Mouse (Mus musculus) liver, embryonic 14.5 days (tissue): ENCODE results near the gene Adgrg5.

Experiments used
- CTCF ChIP-seq: IDR thresholded peaks from 2 replicates; pipeline ENCODE4 v1.5.1; 2016; ENCODE audit warnings: antibody characterized with exemption, low read depth, control low read depth
- EP300 ChIP-seq: IDR thresholded peaks from 2 replicates; pipeline ENCODE4 v1.6.1; 2016; ENCODE audit warnings: antibody characterized with exemption, low read depth

DNA sequence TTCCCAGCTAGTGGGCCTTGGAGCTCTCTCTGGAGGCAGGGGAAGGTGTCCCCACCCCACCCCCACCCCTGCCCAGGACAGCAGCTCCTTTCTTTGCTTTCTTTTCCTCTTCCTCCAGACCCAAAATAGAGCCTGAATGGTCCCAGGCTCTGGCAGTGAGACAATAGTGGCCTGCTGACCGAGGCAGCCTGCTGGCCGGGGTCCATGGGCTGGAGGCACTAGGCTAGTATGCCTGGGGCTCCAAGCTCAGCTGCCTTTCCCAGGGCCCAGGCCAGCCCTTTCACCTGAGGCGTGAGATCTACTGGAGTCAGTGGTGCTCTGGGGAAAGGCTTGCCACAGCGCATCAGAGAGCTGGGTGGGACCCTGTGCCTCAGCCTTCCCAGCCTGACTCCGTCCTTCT is 69.0 kb downstream of the Adgrg5 start:
- no peak for TF ChIP-seq CTCF
- no peak for TF ChIP-seq EP300
